Mouse (Mus musculus) spleen, postnatal 10 days (tissue): ENCODE data around the gene Clpsl2.

Source experiments
- DNase-seq, 2 experiments: peaks; one replicate each; pipeline ENCODE4 v3.0.0; 2021 to 2022; ENCODE audit warnings: low spot score in 2 of 2

Gene Clpsl2

DNA sequence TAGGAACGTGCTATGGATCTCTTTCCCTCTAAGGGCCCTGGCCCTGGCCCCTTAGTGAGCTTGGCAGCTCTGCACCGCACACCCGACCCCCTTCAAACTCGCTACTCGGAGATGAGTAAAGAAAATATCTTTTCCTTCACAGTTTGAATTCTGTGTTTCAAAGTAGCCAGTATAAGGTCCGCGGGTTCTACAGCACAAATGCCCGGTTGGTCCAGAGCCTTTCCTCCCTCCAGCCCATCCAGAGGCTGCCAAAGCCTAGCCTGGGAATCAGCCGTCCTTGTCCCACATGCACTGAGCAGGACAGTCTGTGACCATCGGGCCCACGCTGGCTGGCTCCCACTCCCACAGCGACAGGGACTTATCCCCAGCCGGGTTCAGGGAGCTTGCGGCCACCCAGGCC, at the start of gene Clpsl2:
TSS of gene Clpsl2 (plus strand) at position 301 of the 400 bp plus-strand sequence.
- no peak for DNase-seq

DNA sequence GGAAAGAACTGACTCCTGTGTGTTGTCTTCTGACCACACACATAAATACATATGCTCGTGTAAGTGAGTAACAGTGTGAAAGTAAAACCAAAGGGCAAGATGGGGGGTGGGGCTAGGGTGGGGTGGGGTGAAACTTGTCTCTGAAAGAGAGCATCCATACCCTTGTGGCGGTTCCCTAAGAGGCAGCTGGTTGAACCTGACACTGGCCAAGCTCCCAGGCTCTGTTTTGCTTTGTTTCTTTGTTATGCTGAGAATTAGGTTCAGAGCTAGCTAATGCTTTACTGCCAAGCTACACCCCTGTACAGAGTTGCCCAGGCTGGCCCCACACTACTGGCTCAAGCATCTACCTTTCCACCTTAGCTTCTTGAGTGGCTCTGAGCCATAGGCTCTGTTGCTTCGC, 48.7 kb upstream of the Clpsl2 start:
- DNase-seq: no peak

DNA sequence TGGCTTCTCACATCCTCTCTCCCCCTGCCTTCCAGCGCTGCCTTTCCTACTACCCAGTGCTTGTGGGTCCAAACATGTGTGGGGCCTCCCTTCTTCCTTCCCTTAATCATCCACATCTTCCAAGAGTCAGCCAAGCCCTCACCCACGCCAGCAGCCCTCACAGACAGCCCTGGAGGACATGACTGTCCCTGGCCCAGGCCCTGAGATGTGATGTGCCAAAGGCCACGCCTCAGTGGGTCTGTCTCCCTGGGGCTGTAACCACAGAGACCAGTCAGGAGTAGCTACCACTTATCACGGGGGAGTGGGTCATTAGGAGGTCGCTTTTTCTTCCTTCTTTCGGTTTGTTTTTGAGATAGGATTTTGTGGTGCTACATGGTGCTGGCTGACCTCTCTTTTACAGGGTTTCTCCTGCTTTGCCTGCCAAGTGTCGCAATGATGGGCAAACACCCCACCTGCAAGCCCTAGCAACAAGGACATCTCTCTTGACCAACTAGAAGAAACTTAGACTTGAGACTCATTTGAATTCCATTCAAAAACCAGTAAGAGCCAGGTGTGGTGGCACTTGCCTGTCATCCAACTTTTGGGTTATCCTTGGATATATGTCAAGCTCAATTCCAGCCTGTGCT, 46.9 kb upstream of the Clpsl2 start:
- no peak for DNase-seq

DNA sequence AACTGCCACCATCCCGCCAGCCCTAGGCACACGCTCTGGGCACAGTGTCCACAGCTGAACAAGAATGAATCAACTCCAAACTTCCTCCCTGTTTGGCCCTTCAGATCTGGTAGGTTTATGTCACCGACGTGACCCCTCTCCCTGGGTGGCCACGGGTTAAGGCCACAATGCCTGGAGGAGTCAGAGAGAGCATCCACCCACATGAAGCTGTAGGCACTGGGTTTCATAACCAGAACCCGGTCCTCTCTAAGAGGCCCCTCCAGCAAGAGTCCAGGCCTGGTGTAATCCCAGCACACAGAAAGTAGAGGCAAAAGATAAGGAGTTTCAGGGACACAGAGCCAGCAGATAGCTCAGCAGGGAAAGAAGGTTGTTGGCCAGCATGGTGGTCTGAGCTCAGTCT, 45.0 kb upstream of the Clpsl2 start:
- no peak for DNase-seq

DNA sequence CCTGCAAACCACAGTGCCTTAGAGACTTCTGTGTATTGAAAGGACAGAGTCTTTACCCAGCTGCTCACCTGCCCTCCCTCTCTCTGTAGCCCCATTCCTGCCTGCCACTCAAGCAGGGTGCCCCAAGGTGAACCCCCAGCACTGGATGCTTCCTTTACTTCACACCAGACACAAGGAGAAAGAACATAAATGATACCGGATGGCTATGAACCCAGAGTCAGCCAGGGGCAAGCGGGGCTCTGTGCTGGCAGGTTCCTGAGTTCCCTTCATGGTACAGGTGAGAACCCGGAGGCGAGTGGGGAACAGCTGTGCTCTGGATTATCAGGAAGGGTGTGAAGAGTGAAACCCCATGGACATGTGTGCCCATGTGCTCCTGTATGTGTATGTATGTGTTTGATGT, 43.6 kb upstream of the Clpsl2 start:
- DNase-seq: no peak

DNA sequence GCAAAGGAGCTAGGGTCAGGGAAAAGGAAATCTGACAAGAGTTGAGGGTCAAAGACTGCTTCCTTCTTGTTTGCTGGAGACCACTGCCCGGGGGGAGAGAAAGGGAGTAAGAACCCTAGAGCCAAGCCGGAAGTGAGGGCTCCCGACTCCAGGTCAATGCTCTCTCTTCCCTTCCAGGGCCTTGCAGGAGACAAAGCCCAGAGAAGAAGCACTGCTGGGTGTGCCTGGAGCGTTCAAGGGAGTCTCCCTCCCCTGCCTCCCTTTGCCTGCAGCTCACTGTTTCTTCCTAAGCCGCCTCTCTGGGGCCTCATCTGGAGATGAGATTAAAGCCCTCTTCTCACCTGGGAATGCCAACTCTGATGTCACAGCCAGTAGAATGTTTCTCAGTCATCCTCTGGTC, 42.3 kb upstream of the Clpsl2 start:
- no peak for DNase-seq

DNA sequence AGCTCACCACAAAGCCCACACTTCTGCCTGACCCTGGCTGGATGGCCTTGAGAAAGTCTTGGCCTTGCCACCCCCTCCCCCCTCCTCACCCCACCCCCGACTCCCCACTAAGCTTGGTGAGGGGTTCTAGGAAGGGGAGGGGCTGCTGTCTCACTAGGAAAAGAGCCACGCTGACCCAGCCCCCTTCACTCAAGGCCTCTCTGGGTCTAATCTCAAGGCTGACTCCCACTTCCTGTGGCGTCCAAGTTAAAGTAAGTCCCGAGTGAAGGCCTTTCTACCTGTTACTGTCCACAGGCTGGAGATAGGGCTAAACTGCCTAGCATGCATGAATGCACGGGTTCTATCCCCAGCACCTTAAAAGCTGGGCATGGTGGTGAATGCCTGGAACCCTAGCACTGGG, 41.7 kb upstream of the Clpsl2 start:
- no peak for DNase-seq

DNA sequence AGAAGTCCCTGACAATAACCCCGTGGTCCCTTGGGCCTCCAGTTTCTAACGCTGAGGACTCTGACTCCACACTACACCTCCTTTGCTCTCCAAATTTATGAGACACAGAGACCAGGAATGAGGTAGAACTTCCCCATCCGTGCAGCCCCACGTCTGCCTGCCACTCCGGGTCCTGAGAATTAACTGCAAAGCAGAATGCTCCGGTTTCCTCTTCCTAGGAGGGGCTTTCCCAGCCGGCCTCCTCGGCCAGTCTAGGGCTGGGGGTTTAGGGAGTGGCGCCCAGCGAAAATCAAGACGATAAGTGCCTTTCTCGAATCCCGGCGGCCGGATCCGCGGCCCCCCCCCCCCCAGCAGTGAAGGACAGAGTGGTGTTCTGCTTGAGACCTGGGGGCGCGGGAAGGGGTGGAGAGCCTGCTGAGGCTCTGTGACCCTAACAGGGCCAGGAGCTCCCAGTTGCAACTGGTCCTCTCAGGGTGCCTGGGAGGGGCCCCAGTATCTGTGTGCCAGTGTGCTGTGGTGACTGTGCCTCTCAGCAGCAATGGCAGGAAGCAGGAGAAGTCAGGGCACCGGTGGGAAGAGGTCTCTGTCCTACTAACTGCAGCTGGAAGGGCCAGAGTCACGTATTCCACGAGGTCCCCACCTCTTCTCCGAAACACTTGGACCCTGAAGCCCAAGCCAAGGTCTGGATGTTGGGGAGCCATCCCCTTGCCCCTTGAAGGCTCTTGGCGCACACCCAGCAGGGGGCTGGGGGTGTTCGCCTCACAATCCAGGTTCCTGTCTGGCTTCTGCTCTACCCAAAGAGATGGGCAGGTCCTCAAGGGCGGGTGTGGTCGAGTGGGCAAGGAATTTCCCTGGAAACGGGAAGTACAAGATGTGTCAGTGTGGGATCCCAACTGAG, 38.5 kb upstream of the Clpsl2 start:
- DNase-seq: no peak

DNA sequence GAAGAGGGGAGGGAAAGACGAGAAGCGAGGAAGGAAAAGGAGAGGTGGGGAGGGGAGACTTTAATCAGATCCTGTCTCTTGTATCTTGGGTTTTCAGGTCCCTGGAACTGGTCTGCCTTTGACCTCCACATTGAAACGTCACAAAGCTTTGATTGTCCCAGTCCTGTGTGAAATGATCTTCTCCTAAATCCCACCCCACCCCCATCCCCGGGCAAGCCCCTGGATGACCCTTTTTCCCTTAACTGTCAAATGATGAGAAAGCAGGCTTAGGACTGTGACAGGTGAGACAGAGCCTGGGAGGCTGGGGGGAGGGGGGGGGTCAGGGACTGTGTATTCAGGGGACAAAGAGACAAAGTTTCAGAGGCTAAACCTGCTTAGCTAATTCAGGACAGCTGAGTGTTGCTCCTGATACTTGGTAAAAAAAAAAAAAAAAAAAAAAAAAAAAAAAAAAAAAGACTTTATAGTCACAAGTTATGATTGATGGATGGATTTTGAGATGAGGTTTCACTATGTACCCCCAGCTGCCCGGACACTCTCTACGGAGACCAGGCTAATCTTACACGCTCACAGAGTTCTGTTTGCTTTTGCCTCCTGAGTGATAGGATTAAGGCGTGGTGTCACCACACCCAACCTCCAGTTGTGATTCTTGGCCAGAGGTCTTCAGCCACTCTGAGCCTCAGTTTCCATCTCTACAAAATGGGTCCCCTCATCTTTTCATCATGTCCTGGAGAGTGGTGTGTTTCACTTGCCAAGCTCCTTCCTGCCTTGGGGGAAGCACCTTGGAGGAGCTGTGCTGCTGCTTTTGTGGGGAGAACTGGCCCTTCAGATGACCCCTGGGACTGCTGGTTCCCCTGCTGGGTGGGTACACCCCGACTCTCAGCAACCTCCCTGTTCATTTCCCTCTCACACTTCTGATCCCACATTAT, 37.3 kb upstream of the Clpsl2 start:
- no peak for DNase-seq

DNA sequence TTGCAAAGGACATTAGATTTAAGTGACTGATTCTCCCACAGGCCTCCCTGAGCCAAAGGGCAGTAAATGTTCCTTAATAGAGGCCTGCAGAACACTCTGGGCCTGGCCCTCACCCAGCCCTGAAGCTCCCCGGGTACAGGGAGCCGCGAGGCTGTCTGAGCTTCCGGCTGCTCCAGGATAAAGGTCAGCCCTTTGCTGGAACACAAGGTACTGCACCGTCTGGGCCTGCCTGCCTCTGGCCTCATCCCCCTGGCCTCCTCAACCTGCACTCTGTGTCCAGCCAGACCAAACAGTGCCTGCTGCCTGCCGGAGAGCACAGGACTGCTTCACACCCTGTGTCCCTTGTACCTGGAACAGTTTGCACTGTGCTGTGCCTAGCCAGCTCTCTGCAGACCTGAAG, 36.5 kb upstream of the Clpsl2 start:
- no peak for DNase-seq

DNA sequence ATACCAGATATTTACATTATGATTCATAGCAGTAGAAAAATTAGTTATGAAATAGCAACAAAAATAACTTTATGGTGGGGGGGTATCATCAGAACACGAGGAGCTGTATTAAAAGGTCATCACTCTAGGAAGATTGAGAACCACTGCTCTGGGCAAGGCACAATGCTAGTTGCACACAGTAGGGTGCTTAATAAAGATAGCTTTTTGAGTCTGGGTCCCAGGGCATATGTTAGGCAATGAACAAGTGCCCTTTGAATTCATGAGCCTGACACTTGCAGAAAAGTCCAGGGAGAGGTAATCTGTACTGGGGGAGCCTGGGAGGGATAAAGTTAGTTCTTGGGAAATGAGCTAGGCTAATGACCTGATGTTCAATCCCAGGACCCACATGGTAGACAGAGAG, 35.9 kb upstream of the Clpsl2 start:
- DNase-seq: no peak

DNA sequence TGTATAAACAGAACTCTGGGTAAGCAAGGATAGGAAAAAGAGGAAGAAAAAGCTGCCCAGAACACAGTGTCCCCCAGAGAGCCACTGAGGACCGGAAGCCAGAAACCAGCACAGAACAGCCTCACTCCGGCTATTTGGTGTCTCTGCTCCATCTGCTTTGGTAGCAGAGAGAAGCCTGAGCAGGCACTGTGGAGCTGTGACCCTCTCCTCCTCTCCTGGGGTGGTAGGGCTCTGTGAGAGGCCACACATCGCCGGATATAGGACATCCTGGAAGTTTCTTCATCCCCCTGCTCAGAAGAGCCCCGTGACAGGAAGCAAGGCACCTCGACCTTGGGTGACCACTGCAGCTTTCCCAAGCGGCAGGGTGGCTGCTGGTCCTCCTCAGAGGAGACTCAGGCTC, 35.4 kb upstream of the Clpsl2 start:
- no peak for DNase-seq

DNA sequence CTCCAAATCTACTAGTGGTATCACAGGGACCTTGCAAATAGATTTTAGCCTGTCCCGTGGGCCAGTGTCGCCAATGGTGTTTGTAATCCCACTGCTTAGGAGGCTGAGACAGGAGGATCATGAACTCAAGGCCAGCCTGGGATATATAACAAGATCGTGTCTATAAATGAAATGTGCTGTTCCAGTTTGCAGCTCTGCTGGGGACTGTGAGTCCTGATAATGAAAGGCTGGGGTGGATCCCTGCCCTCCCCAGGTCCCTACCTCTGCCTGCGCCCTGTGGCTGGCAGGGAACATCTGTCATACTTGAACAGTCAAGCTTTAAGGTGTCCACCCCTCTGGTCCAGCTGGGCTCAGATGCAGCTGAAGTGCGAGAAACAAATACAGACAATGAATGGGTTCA, 34.7 kb upstream of the Clpsl2 start:
- no peak for DNase-seq

DNA sequence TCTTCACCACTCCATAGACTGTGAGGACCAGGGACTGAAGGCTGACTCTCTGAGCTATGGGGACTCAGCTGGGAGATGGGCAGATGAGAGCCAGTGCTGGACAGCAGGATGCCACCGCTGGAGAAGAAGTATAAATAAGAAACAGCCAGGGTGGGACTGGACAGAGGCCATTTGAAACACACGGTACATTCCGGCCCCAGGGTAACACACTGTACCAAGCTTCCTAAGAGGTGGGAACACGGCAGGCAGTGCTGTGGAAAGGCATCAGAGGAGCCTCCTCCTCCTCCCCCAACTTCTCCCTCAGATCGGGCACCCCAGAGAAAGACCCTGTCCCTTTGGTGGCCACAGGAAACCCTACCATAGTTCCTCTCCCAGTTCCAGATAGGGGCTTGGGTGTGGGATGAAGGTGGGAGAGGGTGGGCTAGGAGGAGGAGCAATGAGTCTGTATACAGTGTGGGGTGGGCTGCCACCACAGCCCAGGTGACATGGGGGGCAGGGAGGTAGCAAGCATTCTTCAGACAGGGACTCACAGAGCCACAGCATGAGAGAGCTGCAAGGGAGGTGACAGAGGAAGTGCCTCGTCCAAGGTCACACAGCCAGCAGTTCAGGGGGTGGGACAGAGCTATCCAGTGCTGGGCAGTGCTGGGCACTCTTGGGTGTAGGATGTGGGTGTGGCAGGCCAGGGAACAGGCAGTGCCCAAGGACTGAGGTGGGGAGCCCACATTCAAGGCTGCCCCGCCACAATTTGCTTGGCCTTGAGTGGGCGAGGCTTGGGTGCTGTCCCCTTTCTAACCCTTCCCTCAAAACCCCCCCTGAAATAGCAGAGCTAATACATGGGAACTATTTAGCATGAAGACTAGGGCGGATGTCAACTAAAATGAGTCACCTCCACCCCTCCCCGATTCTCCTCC, 33.5 kb upstream of the Clpsl2 start:
- DNase-seq: peak in 1 of 2 experiments; percentile 37

DNA sequence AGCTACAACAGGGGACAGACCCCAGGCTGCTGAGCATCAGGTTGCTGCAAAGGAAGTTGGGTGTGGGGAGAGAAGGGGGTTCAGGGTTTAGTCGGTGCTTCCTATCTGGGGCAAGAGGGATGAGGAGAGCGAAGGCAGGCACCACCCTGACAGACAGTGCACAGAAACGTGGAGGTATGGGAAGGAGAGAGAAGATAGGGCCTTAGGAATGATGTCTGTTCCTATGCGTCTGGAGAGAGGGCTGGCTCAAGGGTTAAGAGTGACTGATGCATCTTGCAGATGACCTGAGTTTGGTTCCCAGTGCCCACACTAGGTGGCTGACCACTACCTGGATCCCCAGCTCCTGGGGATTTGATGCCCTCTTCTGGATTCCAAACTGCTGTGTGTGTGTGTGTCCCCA, 32.3 kb upstream of the Clpsl2 start:
- no peak for DNase-seq

DNA sequence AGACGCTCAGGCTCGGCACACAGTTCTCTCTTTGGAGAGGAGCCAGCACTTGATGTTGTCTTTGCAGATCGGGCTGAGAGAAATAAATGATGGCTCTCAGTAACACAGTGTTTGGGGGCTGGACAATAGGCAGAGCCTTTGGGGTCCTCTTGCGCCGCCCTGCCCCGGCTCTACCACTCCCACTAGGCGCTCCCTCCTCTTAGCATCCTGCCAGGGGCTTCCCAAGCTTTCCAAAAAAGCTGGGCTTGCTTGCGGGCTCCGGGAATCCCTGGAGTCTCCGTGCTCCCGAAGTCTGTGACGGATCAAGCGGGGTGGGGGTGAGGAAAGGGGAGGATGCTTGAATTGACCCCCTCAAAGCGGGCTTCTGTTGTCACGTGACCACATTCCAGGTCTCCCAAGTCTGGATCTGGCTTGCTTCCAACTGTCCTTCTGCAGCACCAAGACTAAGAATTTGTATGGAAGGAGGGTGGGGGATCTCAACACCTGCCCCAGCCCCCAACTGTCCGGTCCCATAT, 31.7 kb upstream of the Clpsl2 start, which contains the start of gene Fkbp5:
TSS of gene Fkbp5 (minus strand) at position 87 of the 515 bp plus-strand sequence.
- peak in 1 of 2 experiments; percentile 43 for DNase-seq

DNA sequence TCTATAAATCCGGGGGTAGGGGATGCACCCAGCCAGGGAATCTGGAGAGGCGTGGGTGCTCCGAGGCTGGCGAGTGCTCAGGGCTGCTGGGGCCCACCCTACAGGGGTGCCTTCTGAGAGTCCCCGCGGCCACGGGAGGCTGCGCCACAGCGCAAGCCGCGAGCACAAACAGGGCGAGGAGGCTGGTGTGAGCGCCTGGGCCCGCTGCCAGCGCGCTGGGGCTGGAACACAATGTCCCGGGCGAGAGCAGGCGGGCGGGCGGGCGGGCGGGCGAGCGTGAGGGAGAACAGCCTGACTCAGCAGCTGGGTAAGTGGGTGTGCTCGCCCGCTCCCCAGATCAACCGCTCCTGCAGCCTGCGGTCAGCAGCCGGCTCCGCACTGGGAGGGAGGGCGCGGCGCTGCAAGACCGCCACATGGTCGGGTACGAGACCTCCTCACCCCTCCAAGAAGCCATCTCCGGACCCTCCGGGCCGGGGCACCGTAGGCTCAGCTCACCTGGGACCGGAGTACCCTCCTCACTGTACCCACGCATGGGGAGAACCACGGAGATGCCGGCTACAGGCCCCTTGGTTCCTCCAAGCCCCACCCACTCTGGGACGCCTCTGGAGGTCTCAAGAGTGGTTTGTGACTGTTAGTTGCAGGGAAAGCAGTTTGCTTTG, 31.1 kb upstream of the Clpsl2 start:
- peak in 1 of 2 experiments; percentile 72 for DNase-seq

DNA sequence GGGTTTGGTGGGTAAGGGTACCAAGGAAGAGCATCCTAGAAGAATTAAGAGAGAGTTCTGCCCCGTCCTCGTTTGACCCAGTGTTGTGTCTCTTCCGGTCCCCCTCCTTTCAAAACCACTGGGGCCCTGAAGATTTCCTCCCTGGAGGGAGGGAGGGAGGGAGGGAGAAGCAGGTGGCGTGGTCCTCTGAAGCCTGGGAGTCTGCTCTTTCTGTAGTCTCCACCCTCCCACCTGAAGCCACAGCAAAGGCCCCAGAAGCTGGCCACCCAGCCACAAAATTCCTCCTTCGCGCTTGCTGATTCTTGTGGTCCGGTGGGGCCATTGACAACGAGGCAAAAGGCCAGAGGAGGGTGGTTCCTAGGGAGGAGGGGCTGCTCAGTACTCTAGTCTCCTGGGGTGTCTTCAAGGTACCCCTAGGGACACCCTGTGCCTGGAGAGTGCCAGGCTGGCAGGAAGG, 30.6 kb upstream of the Clpsl2 start:
- DNase-seq: no peak

DNA sequence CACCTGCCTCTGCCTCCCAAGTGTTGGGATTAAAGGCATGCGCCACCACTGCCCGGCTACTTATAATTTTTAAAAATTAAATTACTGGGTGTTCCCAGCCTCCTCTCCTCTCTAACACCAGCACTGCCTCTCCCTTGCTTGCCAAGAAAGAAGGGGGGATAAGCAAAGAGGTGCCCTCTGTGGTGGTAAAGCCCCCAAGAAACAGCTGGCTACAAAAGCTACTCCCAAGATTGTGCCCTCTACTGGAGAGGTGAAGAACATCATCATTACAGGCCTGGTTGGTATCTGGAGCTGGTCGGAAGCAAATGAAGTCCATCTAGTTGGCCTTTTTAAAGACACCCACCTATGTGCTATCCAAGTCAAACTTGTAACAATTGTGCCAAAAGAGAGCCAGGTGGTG, 29.4 kb upstream of the Clpsl2 start:
- DNase-seq: no peak

DNA sequence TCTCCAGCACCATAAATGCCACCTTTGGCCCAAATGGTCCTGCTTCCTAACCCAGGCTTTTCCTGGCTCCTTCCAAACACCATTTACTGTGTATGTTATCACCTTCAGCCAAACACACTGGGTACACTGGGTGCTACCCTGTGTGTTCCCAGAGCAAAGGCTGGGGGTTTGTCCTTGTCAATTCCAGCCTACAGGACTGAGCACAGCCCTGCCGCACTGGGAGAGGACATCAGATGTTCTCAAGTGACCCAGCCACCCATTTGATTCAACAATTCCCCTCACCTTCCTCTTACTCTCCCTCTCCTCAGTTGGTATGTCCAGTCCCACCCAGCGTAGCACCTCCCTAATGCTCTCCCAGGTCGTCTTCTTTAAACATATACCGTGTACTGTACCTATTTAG, 28.6 kb upstream of the Clpsl2 start:
- DNase-seq: no peak
